Mouse (Mus musculus) MEL (cell line): Measurements from ENCODE around the gene Vmn2r24. TPM values are rescaled to one million over a fixed set of nuclear protein-coding genes. Genes with fewer than 3 reads are reported as not detected.
"Not testable (repeated sequence)": the region's sequence is repeated elsewhere in the genome, so short reads cannot be mapped to it uniquely, and the experiment has no call there.

Source experiments
- DNase-seq: peaks from one replicate; pipeline ENCODE4 v3.0.0; 2011; ENCODE audit warnings: low read depth, low spot score
- H3K27ac ChIP-seq: 2 replicates; pipeline ENCODE4 v1.5.1; 2012; ENCODE audit warnings: low read depth, mild to moderate bottlenecking, control low read depth, low read length, moderate library complexity; ENCODE audit not compliant: control insufficient read depth
- H3K27me3 ChIP-seq, 2 experiments: fragments of 150-350 bp in 1 of 2; sonication (generic) in 1 of 2; 2 replicates each; pipeline ENCODE4 v1.6.1; 2012; ENCODE audit warnings: low read length in 2 of 2, mild to moderate bottlenecking in 2 of 2, improper control_type of control experiment in 1 of 2, moderate library complexity in 1 of 2; ENCODE audit not compliant: insufficient read depth in 2 of 2, control insufficient read depth in 1 of 2
- H3K36me3 ChIP-seq, 2 experiments: 2 replicates each; pipeline ENCODE4 v1.6.1; 2012 to 2014; ENCODE audit warnings: low read length in 2 of 2, improper control_type of control experiment in 1 of 2, inconsistent platforms in 1 of 2, mild to moderate bottlenecking in 1 of 2; ENCODE audit not compliant: insufficient read depth in 2 of 2, control insufficient read depth in 1 of 2
- H3K4me1 ChIP-seq, 2 experiments: fragments of 150-350 bp in 1 of 2; sonication (generic) in 1 of 2; 2 replicates each; pipeline ENCODE4 v1.6.1; 2012; ENCODE audit warnings: low read length in 2 of 2, improper control_type of control experiment in 1 of 2, mild to moderate bottlenecking in 1 of 2; ENCODE audit not compliant: insufficient read depth in 2 of 2, control insufficient read depth in 1 of 2
- H3K4me3 ChIP-seq, 2 experiments: fragments of 150-350 bp in 1 of 2; sonication (generic) in 1 of 2; 2 replicates each; pipeline ENCODE4 v1.5.1; 2012; ENCODE audit warnings: low read depth in 2 of 2, low read length in 2 of 2, mild to moderate bottlenecking in 2 of 2, moderate library complexity in 2 of 2, control low read depth in 1 of 2, improper control_type of control experiment in 1 of 2; ENCODE audit not compliant: control insufficient read depth in 1 of 2, insufficient read depth in 1 of 2
- H3K79me2 ChIP-seq: 2 replicates; pipeline ENCODE4 v1.6.1; 2012; ENCODE audit warnings: mild to moderate bottlenecking, low read length, moderate library complexity; ENCODE audit not compliant: control insufficient read depth, poor library complexity, insufficient read depth
- H3K9ac ChIP-seq: 2 replicates; pipeline ENCODE4 v1.6.1; 2012; ENCODE audit warnings: low read depth, mild to moderate bottlenecking, control low read depth, low read length, moderate library complexity; ENCODE audit not compliant: control insufficient read depth, poor library complexity, severe bottlenecking
- H3K9me3 ChIP-seq: fragments of 150-350 bp; sonication (generic); replicated peaks from 2 replicates; pipeline ENCODE4 v1.6.1; 2012; ENCODE audit warnings: mild to moderate bottlenecking, low read length, improper control_type of control experiment, moderate library complexity; ENCODE audit not compliant: insufficient read depth
- CHD1 ChIP-seq: IDR thresholded peaks from 2 replicates; pipeline ENCODE4 v1.6.1; 2012; ENCODE audit warnings: low read depth, mild to moderate bottlenecking, inconsistent platforms, low read length, improper control_type of control experiment
- CTCF ChIP-seq, 3 experiments: IDR thresholded peaks in 2 of 3; conservative IDR thresholded peaks in 1 of 3; 2 replicates each; pipeline ENCODE4 v1.5.1; 2011 to 2012; ENCODE audit warnings: low read length in 3 of 3, low read depth in 2 of 3, mild to moderate bottlenecking in 2 of 3, improper control_type of control experiment in 1 of 3, inconsistent platforms in 1 of 3, mixed read lengths in 1 of 3, moderate library complexity in 1 of 3; ENCODE audit not compliant: control insufficient read depth in 1 of 3, insufficient read depth in 1 of 3, poor library complexity in 1 of 3, severe bottlenecking in 1 of 3
- EP300 ChIP-seq, 2 experiments: IDR thresholded peaks; 2 replicates each; pipeline ENCODE4 v1.6.1; 2011; ENCODE audit warnings: improper control_type of control experiment in 2 of 2, low read length in 2 of 2, low read depth in 1 of 2, mild to moderate bottlenecking in 1 of 2
- ETS1 ChIP-seq: IDR thresholded peaks from 2 replicates; pipeline ENCODE4 v1.6.1; 2012; ENCODE audit warnings: low read depth, mild to moderate bottlenecking, inconsistent platforms, low read length, improper control_type of control experiment, moderate library complexity
- MAFK ChIP-seq: IDR thresholded peaks from 2 replicates; pipeline ENCODE4 v1.6.1; 2011; ENCODE audit warnings: low read depth, mild to moderate bottlenecking, low read length, improper control_type of control experiment, borderline replicate concordance
- MEF2A ChIP-seq: IDR thresholded peaks from 2 replicates; pipeline ENCODE4 v1.6.1; 2014; ENCODE audit warnings: low read depth, mild to moderate bottlenecking, inconsistent platforms, low read length, improper control_type of control experiment; ENCODE audit not compliant: poor library complexity, insufficient replicate concordance, severe bottlenecking; ENCODE audit errors: extremely low read depth
- POLR2A ChIP-seq, 2 experiments: IDR thresholded peaks; 2 replicates each; pipeline ENCODE4 v1.6.1; 2011 to 2012; ENCODE audit warnings: low read length in 2 of 2, mild to moderate bottlenecking in 2 of 2, control low read depth in 1 of 2, improper control_type of control experiment in 1 of 2, low read depth in 1 of 2, moderate library complexity in 1 of 2; ENCODE audit not compliant: control insufficient read depth in 1 of 2, insufficient read depth in 1 of 2, poor library complexity in 1 of 2
- POLR2AphosphoS2 ChIP-seq: IDR thresholded peaks from 2 replicates; pipeline ENCODE4 v1.6.1; 2011; ENCODE audit warnings: low read length, improper control_type of control experiment
- SMC3 ChIP-seq: IDR thresholded peaks from 2 replicates; pipeline ENCODE4 v1.6.1; 2011; ENCODE audit warnings: low read depth, low read length, improper control_type of control experiment
- TAL1 ChIP-seq: IDR thresholded peaks from 2 replicates; pipeline ENCODE4 v1.6.1; 2012; ENCODE audit warnings: mild to moderate bottlenecking, inconsistent platforms, low read length, moderate library complexity, mixed read lengths
- TCF12 ChIP-seq: IDR thresholded peaks from 2 replicates; pipeline ENCODE4 v1.6.1; 2014; ENCODE audit warnings: low read depth, mild to moderate bottlenecking, inconsistent platforms, low read length, improper control_type of control experiment, moderate library complexity
- polyA plus RNA-seq, 2 experiments: library from polyadenylated mRNA; stranded (reverse) in 1 of 2; unstranded in 1 of 2; fragments of >175 nt in 1 of 2; fragments of >200 nt in 1 of 2; gene quantifications; 2 replicates each; pipeline versions ENCODE4 v1.2.1 to v1.2.4; 2012; ENCODE audit warnings: low replicate concordance in 2 of 2, low read depth in 1 of 2; ENCODE audit not compliant: insufficient read length in 2 of 2, insufficient read depth in 1 of 2, missing spikeins in 1 of 2
- total RNA-seq: library from RNA; depleted of rRNA; stranded (reverse); fragments of 300-350 nt; gene quantifications from 2 replicates; pipeline ENCODE4 v1.2.3, GENCODE M21; 2012

Vmn2r24 gene
- total and polyA plus RNA-seq, 3 experiments = 0.01 TPM; not detected in 2

GRCm38 (mm10) chr6:123784857-123785256 is 6.2 kb downstream of the Vmn2r24 start:
- peak; percentile 59 for DNase-seq
- no peak overlapping the region for H3K9ac ChIP-seq
- H3K27ac ChIP-seq = no peak overlapping the region
- H3K36me3 ChIP-seq = no peaks in the 10 kb centered on the region
- no peaks in the 10 kb centered on the region for H3K27me3 ChIP-seq
- no peaks in the 10 kb centered on the region for H3K9me3 ChIP-seq
- H3K4me1 ChIP-seq = peaks cover 0 to 3% of the 10 kb centered on the region in 2 experiments; a peak in 1 of 4 replicates
- TF ChIP-seq CHD1 (no peak), MAFK (0 out of 2 replicates have a peak, but pooled peaks have one; percentile 48), SMC3 (no peak), TAL1 (peak; percentile 16; the same call in 1 of the 2 replicates), EP300 (IDR thresholded peaks at IDR 0.05; ENCODE audit: low read depth in 1 of 2, low read length in 2 of 2) (peak; percentile 56 to 69; a peak in 3 of 4 replicates), POLR2A (IDR thresholded peaks at IDR 0.05; ENCODE audit: control insufficient read depth in 1 of 2, insufficient read depth in 1 of 2, low read depth in 1 of 2, low read length in 2 of 2, poor library complexity in 1 of 2) (no peak), ETS1 (peak; percentile 45), TCF12 (peak; percentile 43; the same call in 1 of the 2 replicates)
- no peak overlapping the region for H3K4me3 ChIP-seq
- H3K79me2 ChIP-seq = no peaks in the 10 kb centered on the region

- peak; percentile 4 for DNase-seq
- Histone ChIP-seq H3K36me3 (no peaks in the 10 kb centered on the region), H3K27me3 (no peaks in the 10 kb centered on the region; a peak in 1 of 4 replicates), H3K9ac (no peak overlapping the region), H3K9me3 (no peaks in the 10 kb centered on the region), H3K27ac (no peak overlapping the region), H3K79me2 (no peaks in the 10 kb centered on the region), H3K4me1 (no peaks in the 10 kb centered on the region), H3K4me3 (no peak overlapping the region)
- TF ChIP-seq CTCF (IDR thresholded peaks at IDR 0.05 in 2 of 3, conservative IDR thresholded peaks at IDR 0.05 in 1 of 3; ENCODE audit: control insufficient read depth in 1 of 3, insufficient read depth in 1 of 3, low read depth in 2 of 3, low read length in 3 of 3, poor library complexity in 1 of 3, severe bottlenecking in 1 of 3) (peak; percentile 14 to 34 (median 29); a peak in 3 of 6 replicates), MEF2A (no peak), POLR2AphosphoS2 (no peak)
Observed at GRCm38 (mm10) chr6:123793746-123794145, 15.1 kb downstream of the Vmn2r24 start.

- H3K4me3 ChIP-seq, H3K9ac ChIP-seq, H3K4me1 ChIP-seq, H3K27ac ChIP-seq, DNase-seq, H3K9me3 ChIP-seq, H3K27me3 ChIP-seq, H3K79me2 ChIP-seq, H3K36me3 ChIP-seq: not testable (repeated sequence)
Observed at GRCm38 (mm10) chr6:123810291-123810690, 31.6 kb downstream of the Vmn2r24 start.
